In genomic region chr3:88133187-88133771, GRCm38 (mm10) we compare ENCODE assay signal across 11 mouse cellular contexts. TPM values are rescaled to one million over a fixed set of nuclear protein-coding genes. Genes with fewer than 3 reads are reported as not detected.
DNase-seq lines count a peak whose midpoint lies in the region; TF ChIP-seq lines count a peak whose summit lies in the region.
"Had no signal": no experiment of that assay in that cellular context is flagged by ENCODE, and none has a peak within 500 bp of the region (broad histone marks: within the 10 kb centered on the region; RNA-seq: fewer than 3 reads in every experiment).

No protein-coding gene starts in this region.

- H3K4me3 ChIP-seq in myocyte: no peak overlapping the region
- H3K4me3 ChIP-seq: erythroblast, embryonic 14.5 days had no signal

- TF ChIP-seq CTCF in brain, embryonic 14.5 days (IDR thresholded peaks at IDR 0.05; ENCODE audit: borderline replicate concordance, extremely low read depth, insufficient read depth, insufficient read length): no peak

- no peaks in the 10 kb centered on the region for H3K79me2 ChIP-seq in myocyte (ENCODE audit: control insufficient read depth, insufficient read depth)

- no peak for TF ChIP-seq POLR2A in brain, embryonic 14.5 days (IDR thresholded peaks at IDR 0.05; ENCODE audit: borderline replicate concordance, extremely low read depth, insufficient read depth, insufficient read length, poor library complexity, severe bottlenecking)
- peak; percentile 70 for TF ChIP-seq POLR2A in myocyte (IDR thresholded peaks at IDR 0.05; ENCODE audit: insufficient read length, low read depth)

- no peaks in the 10 kb centered on the region for H3K27me3 ChIP-seq in myocyte (ENCODE audit: control insufficient read depth, insufficient read depth, insufficient read length)

- H3ac ChIP-seq in myocyte (ENCODE audit: control insufficient read depth, insufficient read length): no peak overlapping the region

- H3K4me2 ChIP-seq in myocyte (ENCODE audit: low read depth): peak overlapping the region; percentile 78

- H3K36me3 ChIP-seq in myocyte (ENCODE audit: control insufficient read depth, insufficient read depth): no peaks in the 10 kb centered on the region
- H3K36me3 ChIP-seq: G1E had no signal

- DNase-seq in layer of hippocampus, adult 11-12 months (ENCODE audit: low spot score): peak; percentile 32
- DNase-seq in layer of hippocampus, postnatal 25 days (ENCODE audit: extremely low spot score in 1 of 2, low spot score in 1 of 2): no peak
- peak; percentile 31 for DNase-seq in brain, embryonic 14.5 days (ENCODE audit: low read depth)
- peak; percentile 69 for DNase-seq in gastrocnemius, postnatal 25 days
- no peak for DNase-seq in ovary, postnatal 36 days (ENCODE audit: low spot score)
- DNase-seq in kidney, postnatal 25 days: no peak
- no peak for DNase-seq in kidney, postnatal 36 days

TF ChIP-seq in myocyte, 11 proteins besides CTCF, POLR2A, EP300 and RAD21:
- TF ChIP-seq E2F4 (IDR thresholded peaks at IDR 0.05; ENCODE audit: insufficient read depth): no peak
- peak in 1 of 3 experiments; percentile 11 for TF ChIP-seq MYOG (IDR thresholded peaks at IDR 0.05; ENCODE audit: control insufficient read depth in 1 of 3, insufficient read depth in 1 of 3, insufficient read length in 2 of 3, low read depth in 2 of 3)

RNA-seq across cellular contexts. Expression of gene Mef2d, which starts 8.9 kb away (rescaled TPM):
- total RNA-seq in layer of hippocampus, postnatal 25 days (2021): 100 to 1,000 TPM; 179 to 212 TPM
- polyA plus RNA-seq in brain, embryonic 14.5 days (2012; rRNA removed): 46.2 and 54.8 TPM in 2 replicates
- total RNA-seq in gastrocnemius, postnatal 25 days (2021): 100 to 1,000 TPM; 156 to 164 TPM
- polyA plus RNA-seq in myocyte (2012; fragmentation: generic; extraction: Trizol): 121 TPM

RNA-seq across cellular contexts. Expression of gene Iqgap3, which starts 51.5 kb away (rescaled TPM):
- under 1 TPM; 0.42 to 0.52 TPM for total RNA-seq in layer of hippocampus, postnatal 25 days (2021)
- polyA plus RNA-seq in brain, embryonic 14.5 days (2012; rRNA removed): 10.1 and 17.2 TPM in 2 replicates
- under 1 TPM; 0.61 to 0.62 TPM for total RNA-seq in gastrocnemius, postnatal 25 days (2021)
- polyA plus RNA-seq in myocyte (2012; fragmentation: generic; extraction: Trizol): 13.6 TPM

RNA-seq across cellular contexts. Expression of gene Ttc24, which starts 55.2 kb away (rescaled TPM):
- not detected for total RNA-seq in layer of hippocampus, postnatal 25 days (2021)
- polyA plus RNA-seq in brain, embryonic 14.5 days (2012; rRNA removed): not detected in 2 replicates
- total RNA-seq in gastrocnemius, postnatal 25 days (2021): not detected
- not detected for polyA plus RNA-seq in myocyte (2012; fragmentation: generic; extraction: Trizol)
- polyA plus RNA-seq: erythroblast, embryonic 14.5 days; G1E; macrophage had no signal

Comparison
In these comparisons a context has a peak if more than half of its experiments do, and no peak if none do; other contexts are left out.
1. DNase-seq: peak in layer of hippocampus, adult 11-12 months (single experiment), brain, embryonic 14.5 days (single experiment) and gastrocnemius, postnatal 25 days (single experiment); none in layer of hippocampus, postnatal 25 days (0 of 2), ovary, postnatal 36 days (single experiment), kidney, postnatal 25 days (0 of 2) and kidney, postnatal 36 days (0 of 2).